ENCODE assay signal across 11 mouse cellular contexts in genomic region chr12:76579806-76580205, GRCm38 (mm10).
"Had no signal": no experiment of that assay in that cellular context is flagged by ENCODE, and none has a peak within 500 bp of the region (broad histone marks: within the 10 kb centered on the region; RNA-seq: fewer than 3 reads in every experiment).

No protein-coding gene starts in this region.

- DNase-seq: lung, adult 2 months; lung, postnatal 14 days; lung, postnatal 36 days; retina, postnatal 1 day; right cerebral cortex, adult 18-20 months; right cerebral cortex, postnatal 25 days; right cerebral cortex, postnatal 4 days; spleen, adult 18-20 months; thymus, adult 18-20 months; thymus, postnatal 14 days; thymus, postnatal 36 days had no signal
